Comparison of ENCODE assay signal across 10 mouse cellular contexts in genomic region chr15:83084022-83084640, GRCm38 (mm10). TPM values are rescaled to one million over a fixed set of nuclear protein-coding genes. Genes with fewer than 3 reads are reported as not detected.
DNase-seq lines count a peak whose midpoint lies in the region; ATAC-seq lines count a peak whose summit lies in the region.
"Had no signal": no experiment of that assay in that cellular context is flagged by ENCODE, and none has a peak within 500 bp of the region (broad histone marks: within the 10 kb centered on the region; RNA-seq: fewer than 3 reads in every experiment).

No protein-coding gene starts in this region.

- no peaks in the 10 kb centered on the region for H3K36me3 ChIP-seq in hindbrain, embryonic 11.5 days (ENCODE audit: control insufficient read depth, insufficient read depth, low read length)
- H3K36me3 ChIP-seq: embryonic facial prominence, embryonic 13.5 days; liver, embryonic 15.5 days had no signal

- H3K9me3 ChIP-seq in hindbrain, embryonic 11.5 days (ENCODE audit: control insufficient read depth, low read length) = no peaks in the 10 kb centered on the region
- H3K9me3 ChIP-seq: embryonic facial prominence, embryonic 13.5 days; liver, embryonic 15.5 days had no signal

- intact Hi-C loops in left cerebral cortex, postnatal 36 days (cut with DNase I) = no loop called here

- no peak overlapping the region for H3K27ac ChIP-seq in hindbrain, embryonic 11.5 days (ENCODE audit: low read depth, low read length)
- H3K27ac ChIP-seq: embryonic facial prominence, embryonic 13.5 days; liver, embryonic 15.5 days had no signal

- H3K4me1 ChIP-seq in hindbrain, embryonic 11.5 days (replicated peaks; ENCODE audit: control insufficient read depth, insufficient read depth, low read length) = peaks cover 11% of the 10 kb centered on the region

- no peak for DNase-seq in frontal cortex, postnatal 25 days (ENCODE audit: low spot score in 2 of 2)
- DNase-seq in adipocyte (ENCODE audit: low spot score) = peak; percentile 24
- DNase-seq in hindbrain, embryonic 11.5 days (ENCODE audit: low spot score) = peak; percentile 57
- DNase-seq in left cerebral cortex, postnatal 36 days (ENCODE audit: low spot score in 2 of 2) = peak; percentile 11 to 22
- no peak for DNase-seq in cerebellum, postnatal 25 days
- DNase-seq in c-Kit-positive CD71-positive TER-119-positive erythroid progenitor cells, embryonic 14.5 days (ENCODE audit: low spot score) = no peak
- DNase-seq in cerebellum, postnatal 36 days = no peak

- WGBS in hindbrain, embryonic 11.5 days = 57% methylated on average over 13 of the region's 13 CpGs

- H3K9ac ChIP-seq in hindbrain, embryonic 11.5 days (ENCODE audit: low read depth, low read length) = no peak overlapping the region
- H3K9ac ChIP-seq: embryonic facial prominence, embryonic 13.5 days; liver, embryonic 15.5 days had no signal

- peak; percentile 59; the same call in 1 of the 2 replicates for ATAC-seq in frontal cortex, adult (ENCODE audit: low TSS enrichment)
- ATAC-seq in hindbrain, embryonic 11.5 days (ENCODE audit: low FRiP score) = peak; percentile 61

- peaks cover 7% of the 10 kb centered on the region; the same call in 1 of the 2 replicates for H3K27me3 ChIP-seq in hindbrain, embryonic 11.5 days (ENCODE audit: control insufficient read depth, insufficient read depth, low read length)

- H3K4me3 ChIP-seq in hindbrain, embryonic 11.5 days (ENCODE audit: low read depth, low read length) = no peak overlapping the region
- H3K4me3 ChIP-seq: embryonic facial prominence, embryonic 13.5 days; liver, embryonic 15.5 days had no signal

- no peak overlapping the region for H3K4me2 ChIP-seq in hindbrain, embryonic 11.5 days (replicated peaks; ENCODE audit: low read depth, low read length)
- H3K4me2 ChIP-seq: embryonic facial prominence, embryonic 13.5 days; liver, embryonic 15.5 days had no signal

RNA-seq across cellular contexts. Expression of gene Serhl, which starts 5.2 kb away (rescaled TPM):
- 40.2 and 42.6 TPM in 2 replicates for polyA plus RNA-seq in hindbrain, embryonic 11.5 days (2014; fragmentation: Nextera tagmentation; extraction: Ambion mirVana)
- total RNA-seq in left cerebral cortex, postnatal 36 days (2021) = 10 to 100 TPM in 1 of 2 experiments, 1 to 10 TPM in 1; 9.3 to 12.3 TPM

RNA-seq across cellular contexts. Expression of gene Rrp7a, which starts 38.5 kb away (rescaled TPM):
- polyA plus RNA-seq in hindbrain, embryonic 11.5 days (2014; fragmentation: Nextera tagmentation; extraction: Ambion mirVana) = 54.6 and 63.4 TPM in 2 replicates
- total RNA-seq in left cerebral cortex, postnatal 36 days (2021) = 100 to 1,000 TPM; 148 to 158 TPM

RNA-seq across cellular contexts. Expression of gene Nfam1, which starts 51.0 kb away (rescaled TPM):
- 2.1 and 2.3 TPM in 2 replicates for polyA plus RNA-seq in hindbrain, embryonic 11.5 days (2014; fragmentation: Nextera tagmentation; extraction: Ambion mirVana)
- total RNA-seq in left cerebral cortex, postnatal 36 days (2021) = 1 to 10 TPM; 2.6 to 3.1 TPM

Comparison
In these comparisons a context has a peak if more than half of its experiments do, and no peak if none do; other contexts are left out.
1. DNase-seq: peak in adipocyte (single experiment), hindbrain, embryonic 11.5 days (single experiment) and left cerebral cortex, postnatal 36 days (2 of 2); none in frontal cortex, postnatal 25 days (0 of 2), cerebellum, postnatal 25 days (0 of 2), c-Kit-positive CD71-positive TER-119-positive erythroid progenitor cells, embryonic 14.5 days (single experiment) and cerebellum, postnatal 36 days (0 of 2).